Mouse (Mus musculus) lung, adult 10 weeks (tissue): ENCODE measurements around the gene Nrip3. TPM values are rescaled to one million over a fixed set of nuclear protein-coding genes. Genes with fewer than 3 reads are reported as not detected.

ENCODE experiments used
- polyA plus RNA-seq: library from polyadenylated mRNA; stranded (reverse); fragments of 350-450 nt; fragmentation: Illumina TruSeq; extraction: RNeasy Lipid Tissue Mini Kit (QIAGEN cat#74804); gene quantifications from one replicate; pipeline ENCODE4 v1.2.3, GENCODE M21; 2014; ENCODE audit warnings: low read depth, low replicate concordance; ENCODE audit not compliant: insufficient read depth

The Nrip3 gene
- polyA plus RNA-seq, result 0.19 TPM

GRCm38 (mm10) chr7:109781470-109782203, at the start of gene Nrip3:
Gene Nrip3 (minus strand): TSS chr7:109782025.

GRCm38 (mm10) chr7:109752008-109752925, 29.6 kb downstream of the Nrip3 start, which contains the start of gene Tmem9b:
Gene Tmem9b (minus strand): TSS chr7:109752875.

GRCm38 (mm10) chr7:109731626-109732025, 50.2 kb downstream of the Nrip3 start, which contains the start of gene Ascl3:
Gene Ascl3 (minus strand): TSS chr7:109731726.

GRCm38 (mm10) chr7:109723697-109724096, 58.1 kb downstream of the Nrip3 start, which contains the start of gene BC051019:
Gene BC051019 (minus strand): TSS chr7:109723850.

Other genes starting within 250 kb of the Nrip3 start
- gene St5, start 78.4 kb downstream of the Nrip3 start, polyA plus RNA-seq, result 37.9 TPM
- gene Akip1, start 78.3 kb downstream of the Nrip3 start, polyA plus RNA-seq, result 34.5 TPM
- 18.4 TPM for gene BC051019, start 58.2 kb downstream of the Nrip3 start, polyA plus RNA-seq
- gene Ascl3, start 50.3 kb downstream of the Nrip3 start, polyA plus RNA-seq, result not detected
- gene Tmem9b, start 29.1 kb downstream of the Nrip3 start, polyA plus RNA-seq, result 60.0 TPM
- gene Scube2, start 83.7 kb upstream of the Nrip3 start, polyA plus RNA-seq, result 6.5 TPM
- 69.5 TPM for gene Dennd5a, start 178.4 kb upstream of the Nrip3 start, polyA plus RNA-seq
- gene Tmem41b, start 204.9 kb upstream of the Nrip3 start, polyA plus RNA-seq, result 30.8 TPM
- gene Ipo7, start 236.2 kb upstream of the Nrip3 start, polyA plus RNA-seq, result 29.3 TPM